Mouse (Mus musculus) stomach, embryonic 16.5 days (tissue): ENCODE results near the gene Ppp6r2. TPM values are rescaled to one million over a fixed set of nuclear protein-coding genes. Genes with fewer than 3 reads are reported as not detected.

Source experiments
- ATAC-seq: fragments of 200-750 bp; cut with Nextera tagmentation; 2 replicates; pipeline ENCODE4 v1.8.0; 2017; ENCODE audit warnings: moderate number of reproducible peaks, moderate TSS enrichment; ENCODE audit not compliant: insufficient read depth, low FRiP score
- H3K27ac ChIP-seq: fragments of 300-500 bp; sonication (generic); 2 replicates; pipeline ENCODE4 v1.5.1; 2014; ENCODE audit warnings: low read length
- H3K27me3 ChIP-seq: fragments of 300-500 bp; sonication (generic); 2 replicates; pipeline ENCODE4 v1.6.1; 2014; ENCODE audit warnings: low read length, control low read depth, mixed read lengths; ENCODE audit not compliant: control insufficient read depth, insufficient read depth
- H3K36me3 ChIP-seq: fragments of 300-500 bp; sonication (generic); 2 replicates; pipeline ENCODE4 v1.6.1; 2014; ENCODE audit warnings: low read length; ENCODE audit not compliant: control insufficient read depth, insufficient read depth
- H3K4me1 ChIP-seq: fragments of 300-500 bp; sonication (generic); 2 replicates; pipeline ENCODE4 v1.6.1; 2014; ENCODE audit warnings: low read length, control low read depth, mixed read lengths; ENCODE audit not compliant: control insufficient read depth, insufficient read depth
- H3K4me2 ChIP-seq: fragments of 300-500 bp; sonication (generic); 2 replicates; pipeline ENCODE4 v1.6.1; 2014; ENCODE audit warnings: low read depth, low read length, mixed read lengths
- H3K4me3 ChIP-seq: fragments of 300-500 bp; sonication (generic); replicated peaks from 2 replicates; pipeline ENCODE4 v1.5.1; 2014; ENCODE audit warnings: mild to moderate bottlenecking, low read length
- H3K9ac ChIP-seq: fragments of 300-500 bp; sonication (generic); 2 replicates; pipeline ENCODE4 v1.6.1; 2014; ENCODE audit warnings: low read length
- H3K9me3 ChIP-seq: fragments of 300-500 bp; sonication (generic); replicated peaks from 2 replicates; pipeline ENCODE4 v1.6.1; 2016; ENCODE audit warnings: low read length, control low read depth; ENCODE audit not compliant: control insufficient read depth
- WGBS: fragments of 180-500 bp; shearing (Covaris S2); extraction: QIAGEN DNeasy Blood & Tissue Kit; methylation state at CpG from one replicate; pipeline ENCODE4 v1.1.7; 2014; 5-methylcytosine and 5-hydroxymethylcytosine counted together
- polyA plus RNA-seq: library from polyadenylated mRNA; unstranded; fragments of >200 nt; fragmentation: Nextera tagmentation; extraction: Ambion mirVana; gene quantifications from 2 replicates; pipeline ENCODE4 v1.2.1, GENCODE M21; 2015

Gene Ppp6r2
- polyA plus RNA-seq, 1 experiment from 2014 or later, result 24.4 TPM

DNA sequence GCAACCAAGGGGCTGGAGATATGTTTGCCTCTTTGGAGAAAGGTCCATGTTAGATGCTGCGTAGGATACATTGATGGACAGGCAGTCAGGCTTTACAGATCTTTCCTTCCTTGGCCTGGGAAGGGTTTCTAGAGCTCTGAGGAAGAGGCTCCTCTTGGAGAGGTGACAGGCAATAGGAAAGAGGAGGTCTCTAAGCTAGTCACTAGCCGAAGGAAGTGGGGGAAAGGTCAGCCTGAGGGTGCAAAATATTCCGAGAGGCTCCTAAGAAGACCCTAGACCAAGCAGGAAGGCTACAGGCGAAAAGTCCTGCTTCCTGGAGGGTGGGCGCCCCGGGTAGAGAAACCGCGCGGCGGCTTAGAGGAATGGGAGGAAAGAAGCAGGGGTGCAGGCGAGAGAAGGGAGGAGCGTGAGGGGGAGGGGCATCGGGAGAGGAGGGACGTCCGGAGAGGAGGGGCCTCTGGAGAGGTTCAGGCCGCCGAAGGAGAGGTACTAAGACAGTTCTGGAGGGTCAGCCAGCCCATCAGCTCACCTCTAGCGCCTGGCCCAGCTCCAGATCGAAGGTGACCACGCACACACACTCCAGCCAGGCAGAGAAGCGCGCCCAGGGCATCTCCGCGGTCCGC lies 15.6 kb upstream of the Ppp6r2 start:
- no peaks in the 10 kb centered on the region for H3K27me3 ChIP-seq
- H3K27ac ChIP-seq, result peak overlapping the region; percentile 99
- no peaks in the 10 kb centered on the region for H3K36me3 ChIP-seq
- peak overlapping the region; percentile 98 for H3K4me3 ChIP-seq
- under 1% methylated on average over 25 of the region's 25 CpGs for WGBS
- peaks cover 13% of the 10 kb centered on the region for H3K4me1 ChIP-seq
- peak; percentile 95 for ATAC-seq
- H3K9me3 ChIP-seq, result no peaks in the 10 kb centered on the region
- peak overlapping the region; percentile 99 for H3K9ac ChIP-seq
- peak overlapping the region; percentile 86 for H3K4me2 ChIP-seq

- under 1% methylated on average over 38 of the region's 38 CpGs for WGBS
- Histone ChIP-seq H3K4me3 (peak within 1 kb of the TSS; percentile 98), H3K4me2 (peak within 1 kb of the TSS; percentile 86), H3K9ac (peak within 1 kb of the TSS; percentile 99), H3K27me3 (no peaks in the 10 kb centered on the region), H3K9me3 (no peaks in the 10 kb centered on the region), H3K36me3 (no peaks in the 10 kb centered on the region), H3K27ac (peak within 1 kb of the TSS; percentile 99), H3K4me1 (peaks cover 13% of the 10 kb centered on the region)
- peak; percentile 98 for ATAC-seq
These were observed 15.0 kb upstream of the Ppp6r2 start, which contains the start of gene Dennd6b for GRCm38 (mm10) chr15:89196313-89196706. TSS of gene Dennd6b (minus strand) at chr15:89196496.

GRCm38 (mm10) chr15:89197056-89197455 lies 14.3 kb upstream of the Ppp6r2 start:
- 67% methylated on average over 15 of the region's 15 CpGs for WGBS
- Histone ChIP-seq H3K4me2 (peak overlapping the region; percentile 86), H3K4me3 (peak overlapping the region; percentile 98), H3K4me1 (peaks cover 13% of the 10 kb centered on the region), H3K36me3 (no peaks in the 10 kb centered on the region), H3K27me3 (no peaks in the 10 kb centered on the region), H3K9me3 (no peaks in the 10 kb centered on the region), H3K9ac (peak overlapping the region; percentile 99), H3K27ac (peak overlapping the region; percentile 99; the same call in 1 of the 2 replicates)
- no peak for ATAC-seq

DNA sequence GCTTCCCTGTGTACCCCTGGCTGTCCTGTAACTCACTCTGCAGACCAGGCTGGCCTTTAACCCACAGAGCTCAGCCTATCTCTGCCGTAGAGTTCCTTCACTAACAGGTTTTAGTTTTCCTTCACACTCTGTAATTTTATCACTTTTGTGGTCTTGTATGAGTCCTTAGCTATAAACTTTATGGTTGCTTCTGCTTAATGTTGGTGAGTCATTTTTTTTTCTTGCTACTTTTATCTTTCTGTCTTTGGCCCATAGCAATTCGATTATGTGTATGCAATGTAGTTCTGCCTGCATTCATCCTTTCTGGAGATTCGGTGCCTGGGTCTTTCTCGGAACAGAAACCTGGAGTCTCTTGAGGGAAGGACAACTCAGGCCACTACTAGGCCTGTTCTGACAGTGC lies 3.9 kb upstream of the Ppp6r2 start:
- 81% methylated on average over 4 of the region's 4 CpGs for WGBS
- peaks cover 5% of the 10 kb centered on the region for H3K4me1 ChIP-seq
- no peak overlapping the region for H3K9ac ChIP-seq
- H3K4me2 ChIP-seq, result no peak overlapping the region
- H3K27me3 ChIP-seq, result no peaks in the 10 kb centered on the region
- H3K4me3 ChIP-seq, result no peak overlapping the region
- no peak overlapping the region for H3K27ac ChIP-seq
- H3K9me3 ChIP-seq, result peaks cover 11% of the 10 kb centered on the region; the same call in 1 of the 2 replicates
- H3K36me3 ChIP-seq, result no peaks in the 10 kb centered on the region
- ATAC-seq, result no peak

DNA sequence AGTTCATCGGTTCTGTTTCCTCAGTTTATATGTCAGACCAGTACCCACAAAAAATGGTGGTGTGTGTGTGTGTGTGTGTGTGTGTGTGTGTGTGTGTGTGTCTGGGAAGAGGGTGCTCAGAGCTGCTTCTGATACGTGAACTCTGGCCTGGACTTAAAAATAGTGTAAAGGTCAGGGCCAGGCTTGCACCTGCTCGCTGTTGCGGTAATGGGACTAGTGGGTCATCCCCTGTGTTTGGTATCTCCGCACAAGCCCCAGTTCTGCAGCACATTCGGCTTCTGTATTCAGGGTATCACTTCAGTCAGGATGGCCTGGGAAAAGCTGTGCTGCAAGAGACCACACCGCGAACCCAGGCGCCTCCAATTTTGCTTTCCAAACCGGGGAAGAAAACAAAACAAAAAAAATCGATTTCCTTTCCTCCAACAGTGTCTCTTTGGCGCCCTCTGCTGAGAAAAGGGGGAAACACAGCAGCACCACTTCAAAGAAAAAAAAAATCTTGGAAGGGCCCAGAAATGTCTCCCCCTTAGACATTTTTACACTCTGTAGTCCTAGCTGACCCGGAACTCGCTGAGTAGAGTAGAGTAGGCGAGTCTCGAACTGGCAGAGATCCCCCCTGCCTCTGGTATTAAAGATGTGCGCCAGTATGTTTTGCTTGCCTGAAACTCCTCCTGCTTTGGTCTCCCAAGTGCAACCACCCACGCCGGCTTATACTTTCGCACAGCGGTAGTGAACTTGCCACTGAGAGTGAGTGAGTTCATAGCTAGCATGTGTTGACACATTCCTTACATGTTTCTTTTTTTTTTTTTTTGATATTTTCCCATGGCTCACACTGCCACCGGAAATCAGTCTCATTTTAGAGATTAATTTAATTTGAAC lies 1.2 kb upstream of the Ppp6r2 start:
- H3K27ac ChIP-seq, result peak overlapping the region; percentile 71
- H3K9ac ChIP-seq, result peak overlapping the region; percentile 65
- peak overlapping the region; percentile 48 for H3K4me3 ChIP-seq
- peak overlapping the region; percentile 54 for H3K4me2 ChIP-seq
- peak; percentile 38; the same call in 1 of the 2 replicates for ATAC-seq
- WGBS, result 13% methylated on average over 22 of the region's 22 CpGs
- H3K9me3 ChIP-seq, result no peaks in the 10 kb centered on the region
- H3K4me1 ChIP-seq, result peaks cover 10% of the 10 kb centered on the region
- H3K27me3 ChIP-seq, result no peaks in the 10 kb centered on the region
- H3K36me3 ChIP-seq, result no peaks in the 10 kb centered on the region

GRCm38 (mm10) chr15:89211716-89212461 lies 536 bp downstream of the Ppp6r2 start:
- peaks cover 10% of the 10 kb centered on the region for H3K4me1 ChIP-seq
- 2% methylated on average over 35 of the region's 35 CpGs for WGBS
- no peaks in the 10 kb centered on the region for H3K27me3 ChIP-seq
- H3K36me3 ChIP-seq, result 0 out of 2 replicates have a peak, but pooled peaks cover 5% of the 10 kb centered on the region
- H3K4me2 ChIP-seq, result peak overlapping the region; percentile 92
- H3K27ac ChIP-seq, result peak overlapping the region; percentile 71
- no peaks in the 10 kb centered on the region for H3K9me3 ChIP-seq
- H3K9ac ChIP-seq, result peak overlapping the region; percentile 99
- ATAC-seq, result peak; percentile 3; the same call in 1 of the 2 replicates
- peak overlapping the region; percentile 95 for H3K4me3 ChIP-seq

GRCm38 (mm10) chr15:89212495-89212894 lies 1.1 kb downstream of the Ppp6r2 start:
- Histone ChIP-seq H3K9me3 (no peaks in the 10 kb centered on the region), H3K36me3 (0 out of 2 replicates have a peak, but pooled peaks cover 5% of the 10 kb centered on the region), H3K9ac (peak overlapping the region; percentile 99), H3K27ac (no peak overlapping the region), H3K4me2 (peak overlapping the region; percentile 92), H3K4me3 (peak overlapping the region; percentile 95), H3K4me1 (peaks cover 10% of the 10 kb centered on the region), H3K27me3 (no peaks in the 10 kb centered on the region)
- 63% methylated on average over 6 of the region's 6 CpGs for WGBS
- ATAC-seq, result no peak

- Histone ChIP-seq H3K9ac (no peak overlapping the region), H3K9me3 (no peaks in the 10 kb centered on the region), H3K4me2 (no peak overlapping the region), H3K27ac (no peak overlapping the region), H3K36me3 (0 out of 2 replicates have a peak, but pooled peaks cover 5% of the 10 kb centered on the region), H3K4me3 (no peak overlapping the region), H3K4me1 (peaks cover 10% of the 10 kb centered on the region), H3K27me3 (no peaks in the 10 kb centered on the region)
- 76% methylated on average over 3 of the region's 3 CpGs for WGBS
- ATAC-seq, result no peak
These were observed 2.2 kb downstream of the Ppp6r2 start for GRCm38 (mm10) chr15:89213517-89213916.
